Mouse (Mus musculus) brain, embryonic 18.5 days (tissue): Measurements from ENCODE around the gene Bag3.
"Not testable (repeated sequence)": the region's sequence is repeated elsewhere in the genome, so short reads cannot be mapped to it uniquely, and the experiment has no call there.

Experiments used
- DNase-seq: peaks from one replicate; pipeline ENCODE4 v3.0.0-alpha.2; 2012; ENCODE audit warnings: low read depth, low spot score

Gene Bag3

GRCm38 (mm10) chr7:128567561-128568244 lies 44.3 kb downstream of the Bag3 start:
- DNase-seq, result no peak

- not testable (repeated sequence) for DNase-seq
Observed at GRCm38 (mm10) chr7:128569429-128569828, 46.0 kb downstream of the Bag3 start.

- DNase-seq, result no peak
Observed at GRCm38 (mm10) chr7:128569987-128570656, 46.7 kb downstream of the Bag3 start.

GRCm38 (mm10) chr7:128570657-128571056 lies 47.2 kb downstream of the Bag3 start:
- not testable (repeated sequence) for DNase-seq

GRCm38 (mm10) chr7:128572030-128572429 lies 48.6 kb downstream of the Bag3 start:
- DNase-seq, result no peak

GRCm38 (mm10) chr7:128575211-128575610 lies 51.8 kb downstream of the Bag3 start:
- no peak for DNase-seq

- DNase-seq, result no peak
Observed at GRCm38 (mm10) chr7:128575794-128576193, 52.4 kb downstream of the Bag3 start.

- no peak for DNase-seq
Observed at GRCm38 (mm10) chr7:128577607-128578006, 54.2 kb downstream of the Bag3 start.

- DNase-seq, result no peak
Observed at GRCm38 (mm10) chr7:128578199-128578945, 55.0 kb downstream of the Bag3 start.

- no peak for DNase-seq
Observed at GRCm38 (mm10) chr7:128579381-128579780, 56.0 kb downstream of the Bag3 start.

GRCm38 (mm10) chr7:128580318-128580717 lies 56.9 kb downstream of the Bag3 start:
- no peak for DNase-seq

GRCm38 (mm10) chr7:128581864-128582484 lies 58.6 kb downstream of the Bag3 start:
- no peak for DNase-seq

- no peak for DNase-seq
Observed at GRCm38 (mm10) chr7:128583213-128583948, 60.0 kb downstream of the Bag3 start.

- no peak for DNase-seq
Observed at GRCm38 (mm10) chr7:128587334-128587933, 64.0 kb downstream of the Bag3 start.

- DNase-seq, result no peak
Observed at GRCm38 (mm10) chr7:128591345-128592084, 68.1 kb downstream of the Bag3 start.

- no peak for DNase-seq
Observed at GRCm38 (mm10) chr7:128592118-128592935, 68.9 kb downstream of the Bag3 start.

GRCm38 (mm10) chr7:128592936-128593241 lies 69.5 kb downstream of the Bag3 start:
- no peak for DNase-seq

GRCm38 (mm10) chr7:128596274-128596673 lies 72.9 kb downstream of the Bag3 start:
- DNase-seq, result no peak
